Mouse (Mus musculus) cerebellum, adult 2 months (tissue): ENCODE results near the gene Trp53bp1.

ENCODE experiments used
- CTCF ChIP-seq: fragments of 200-500 bp; IDR thresholded peaks from 2 replicates; pipeline ENCODE4 v1.5.1; 2011; ENCODE audit warnings: low read depth, mild to moderate bottlenecking, control low read depth, low read length, moderate library complexity, borderline replicate concordance; ENCODE audit not compliant: insufficient read depth
- POLR2A ChIP-seq: fragments of 200-500 bp; IDR thresholded peaks from 2 replicates; pipeline ENCODE4 v1.6.1; 2011; ENCODE audit warnings: low read length, control low read depth, borderline replicate concordance; ENCODE audit not compliant: insufficient read depth

GRCm38 (mm10) chr2:121295608-121296571, 24.7 kb upstream of the Trp53bp1 start:
- TF ChIP-seq POLR2A (0 out of 2 replicates have a peak, but pooled peaks have one; percentile 40), CTCF (no peak)
